Mouse (Mus musculus) cortical plate, adult 2 months (tissue): ENCODE results near the gene Plpp4. TPM values are rescaled to one million over a fixed set of nuclear protein-coding genes. Genes with fewer than 3 reads are reported as not detected.

Source experiments
- H3K27ac ChIP-seq: fragments of 200-500 bp; 2 replicates; pipeline ENCODE4 v1.5.1; 2012; ENCODE audit warnings: low read length, control low read depth, inconsistent platforms; ENCODE audit not compliant: insufficient read depth
- H3K4me1 ChIP-seq: fragments of 200-500 bp; 2 replicates; pipeline ENCODE4 v1.6.1; 2011; ENCODE audit warnings: low read length; ENCODE audit not compliant: control insufficient read depth, insufficient read depth
- H3K4me3 ChIP-seq: fragments of 200-500 bp; 2 replicates; pipeline ENCODE4 v1.5.1; 2011; ENCODE audit warnings: mild to moderate bottlenecking, low read length, control low read depth; ENCODE audit not compliant: insufficient read depth
- CTCF ChIP-seq: fragments of 200-500 bp; IDR thresholded peaks from 2 replicates; pipeline ENCODE4 v1.5.1; 2011; ENCODE audit warnings: mild to moderate bottlenecking, control low read depth, low read length; ENCODE audit not compliant: insufficient read depth; ENCODE audit errors: extremely low read depth
- POLR2A ChIP-seq: fragments of 200-500 bp; IDR thresholded peaks from 2 replicates; pipeline ENCODE4 v1.6.1; 2011; ENCODE audit warnings: mild to moderate bottlenecking, low read length, control low read depth; ENCODE audit not compliant: insufficient read depth; ENCODE audit errors: extremely low read depth
- polyA plus RNA-seq: library from polyadenylated mRNA; depleted of rRNA; stranded (reverse); fragments of >200 nt; gene quantifications from 2 replicates; pipeline ENCODE4 v1.2.3, GENCODE M21; 2012

Plpp4 gene
- polyA plus RNA-seq, 1 experiment = 7.9 TPM

- H3K4me1 ChIP-seq = no peaks in the 10 kb centered on the region
- H3K4me3 ChIP-seq = no peak overlapping the region
- TF ChIP-seq CTCF (no peak), POLR2A (no peak)
- H3K27ac ChIP-seq = no peak overlapping the region
Measured at GRCm38 (mm10) chr7:129254126-129254525, 2.7 kb upstream of the Plpp4 start.

- no peaks in the 10 kb centered on the region for H3K4me1 ChIP-seq
- TF ChIP-seq POLR2A = no peak
- TF ChIP-seq CTCF = no peak
- no peak overlapping the region for H3K4me3 ChIP-seq
- H3K27ac ChIP-seq = no peak overlapping the region
Measured at GRCm38 (mm10) chr7:129255406-129255805, 1.4 kb upstream of the Plpp4 start.

- TF ChIP-seq POLR2A (no peak), CTCF (no peak)
- Histone ChIP-seq H3K4me1 (no peaks in the 10 kb centered on the region), H3K4me3 (peak overlapping the region; percentile 23), H3K27ac (no peak overlapping the region)
Measured at GRCm38 (mm10) chr7:129257374-129258018, 665 bp downstream of the Plpp4 start.

GRCm38 (mm10) chr7:129258331-129258730, 1.5 kb downstream of the Plpp4 start:
- no peak for TF ChIP-seq POLR2A
- no peak for TF ChIP-seq CTCF
- Histone ChIP-seq H3K27ac (no peak overlapping the region), H3K4me3 (no peak overlapping the region), H3K4me1 (no peaks in the 10 kb centered on the region)

GRCm38 (mm10) chr7:129259195-129259594, 2.4 kb downstream of the Plpp4 start:
- H3K4me1 ChIP-seq = no peaks in the 10 kb centered on the region
- no peak overlapping the region for H3K27ac ChIP-seq
- no peak for TF ChIP-seq CTCF
- TF ChIP-seq POLR2A = no peak
- no peak overlapping the region for H3K4me3 ChIP-seq

- Histone ChIP-seq H3K4me1 (no peaks in the 10 kb centered on the region), H3K27ac (no peak overlapping the region), H3K4me3 (no peak overlapping the region)
- no peak for TF ChIP-seq CTCF
- TF ChIP-seq POLR2A = no peak
Measured at GRCm38 (mm10) chr7:129273867-129274266, 17.0 kb downstream of the Plpp4 start.

- no peak overlapping the region for H3K4me3 ChIP-seq
- no peak overlapping the region for H3K27ac ChIP-seq
- H3K4me1 ChIP-seq = no peaks in the 10 kb centered on the region
- no peak for TF ChIP-seq CTCF
- no peak for TF ChIP-seq POLR2A
Measured at GRCm38 (mm10) chr7:129274726-129275125, 17.9 kb downstream of the Plpp4 start.

GRCm38 (mm10) chr7:129277751-129278150, 20.9 kb downstream of the Plpp4 start:
- Histone ChIP-seq H3K27ac (no peak overlapping the region), H3K4me1 (no peaks in the 10 kb centered on the region), H3K4me3 (no peak overlapping the region)
- TF ChIP-seq CTCF (no peak), POLR2A (no peak)

- TF ChIP-seq POLR2A (no peak), CTCF (no peak)
- Histone ChIP-seq H3K27ac (no peak overlapping the region), H3K4me3 (no peak overlapping the region), H3K4me1 (no peaks in the 10 kb centered on the region)
Measured at GRCm38 (mm10) chr7:129278801-129279200, 22.0 kb downstream of the Plpp4 start.

GRCm38 (mm10) chr7:129279261-129279660, 22.4 kb downstream of the Plpp4 start:
- H3K27ac ChIP-seq = no peak overlapping the region
- H3K4me3 ChIP-seq = no peak overlapping the region
- no peaks in the 10 kb centered on the region for H3K4me1 ChIP-seq
- TF ChIP-seq CTCF (no peak), POLR2A (no peak)
